Mouse (Mus musculus): ENCODE data around the gene Lhx6.

The Lhx6 gene

GRCm38 (mm10) chr2:36033966-36034365 lies 71.2 kb downstream of the Lhx6 start:
- DNase-seq, result no peak

GRCm38 (mm10) chr2:36032884-36033283 lies 72.3 kb downstream of the Lhx6 start:
- no peak for DNase-seq
